Mouse (Mus musculus): ENCODE measurements around the gene Cntrl.

The Cntrl gene

GRCm38 (mm10) chr2:35131491-35131890, 22.2 kb downstream of the Cntrl start:
- no peak for DNase-seq

- peak; percentile 86 to 92 for DNase-seq
Measured at GRCm38 (mm10) chr2:35131991-35132661, 22.8 kb downstream of the Cntrl start.

GRCm38 (mm10) chr2:35132662-35133055, 23.4 kb downstream of the Cntrl start:
- DNase-seq: no peak

GRCm38 (mm10) chr2:35133891-35134290, 24.6 kb downstream of the Cntrl start:
- DNase-seq: no peak

- DNase-seq: no peak
Measured at GRCm38 (mm10) chr2:35138576-35138975, 29.3 kb downstream of the Cntrl start.

GRCm38 (mm10) chr2:35141673-35142072, 32.4 kb downstream of the Cntrl start:
- DNase-seq: no peak

- no peak for DNase-seq
Measured at GRCm38 (mm10) chr2:35148806-35149205, 39.5 kb downstream of the Cntrl start.

- DNase-seq: no peak
Measured at GRCm38 (mm10) chr2:35151303-35151882, 42.1 kb downstream of the Cntrl start.

GRCm38 (mm10) chr2:35153179-35153578, 43.9 kb downstream of the Cntrl start:
- no peak for DNase-seq

- DNase-seq: no peak
Measured at GRCm38 (mm10) chr2:35153844-35154554, 44.7 kb downstream of the Cntrl start.

GRCm38 (mm10) chr2:35156985-35157384, 47.7 kb downstream of the Cntrl start:
- no peak for DNase-seq

GRCm38 (mm10) chr2:35157836-35158235, 48.5 kb downstream of the Cntrl start:
- DNase-seq: no peak

- no peak for DNase-seq
Measured at GRCm38 (mm10) chr2:35158358-35158757, 49.1 kb downstream of the Cntrl start.

- DNase-seq: no peak
Measured at GRCm38 (mm10) chr2:35160206-35160605, 50.9 kb downstream of the Cntrl start.

GRCm38 (mm10) chr2:35161846-35162488, 52.7 kb downstream of the Cntrl start:
- DNase-seq: no peak

- no peak for DNase-seq
Measured at GRCm38 (mm10) chr2:35163396-35163795, 54.1 kb downstream of the Cntrl start.

- DNase-seq: no peak
Measured at GRCm38 (mm10) chr2:35165416-35165815, 56.1 kb downstream of the Cntrl start.

- DNase-seq: no peak
Measured at GRCm38 (mm10) chr2:35166816-35167215, 57.5 kb downstream of the Cntrl start.

- no peak for DNase-seq
Measured at GRCm38 (mm10) chr2:35169452-35169851, 60.2 kb downstream of the Cntrl start.

GRCm38 (mm10) chr2:35171341-35171861, 62.1 kb downstream of the Cntrl start:
- no peak for DNase-seq

GRCm38 (mm10) chr2:35172246-35172645, 63.0 kb downstream of the Cntrl start:
- DNase-seq: no peak

GRCm38 (mm10) chr2:35173666-35174065, 64.4 kb downstream of the Cntrl start:
- DNase-seq: no peak

- no peak for DNase-seq
Measured at GRCm38 (mm10) chr2:35174100-35174499, 64.8 kb downstream of the Cntrl start.

All from spleen, adult 18-20 months (tissue).